Mouse (Mus musculus) heart, postnatal 25 days (tissue): Measurements from ENCODE around the gene Lrrc75a. TPM values are rescaled to one million over a fixed set of nuclear protein-coding genes. Genes with fewer than 3 reads are reported as not detected.

ENCODE experiments used
- DNase-seq: peaks from one replicate; pipeline ENCODE4 v3.0.0; 2022; ENCODE audit warnings: low spot score
- intact Hi-C: fragments of 180-260 bp; cut with DNase I; formaldehyde crosslinking; loops from one replicate; pipeline ENCODE4 v1.15.1; 2025
- total RNA-seq, 2 experiments: library from RNA; stranded (reverse); gene quantifications; 2 replicates each; pipeline ENCODE4 v1.2.3; 2021

Lrrc75a gene
- total RNA-seq, 2 experiments from 2014 or later = 4.9 to 6.4 TPM

GRCm38 (mm10) chr11:62624341-62625291 lies 23.7 kb downstream of the Lrrc75a start:
- intact Hi-C loops = no loop called here

GRCm38 (mm10) chr11:62622850-62623249 lies 25.5 kb downstream of the Lrrc75a start:
- intact Hi-C loops = no loop called here
- DNase-seq = no peak

More at GRCm38 (mm10) chr11:62624341-62625291, 23.7 kb downstream of the Lrrc75a start:
- no peak for DNase-seq

GRCm38 (mm10) chr11:62621586-62622283 lies 26.6 kb downstream of the Lrrc75a start:
- intact Hi-C loops = no loop called here
- no peak for DNase-seq

GRCm38 (mm10) chr11:62621079-62621478 lies 27.2 kb downstream of the Lrrc75a start:
- DNase-seq = no peak
- intact Hi-C loops = no loop called here

GRCm38 (mm10) chr11:62615456-62615855 lies 32.9 kb downstream of the Lrrc75a start:
- DNase-seq = no peak
- intact Hi-C loops = loop anchor here (2.0 kb wide), 1 partner anchor 33 kb away; the partner anchor contains the start of genes Lrrc75a and Mmgt2

- no peak for DNase-seq
- intact Hi-C loops = loop anchor here (2.0 kb wide), 1 partner anchor 34 kb away; the partner anchor contains the start of genes Lrrc75a and Mmgt2
These were observed 33.4 kb downstream of the Lrrc75a start for GRCm38 (mm10) chr11:62614876-62615410.

GRCm38 (mm10) chr11:62613657-62614365 lies 34.5 kb downstream of the Lrrc75a start:
- intact Hi-C loops = loop anchor here (1.0 to 2.0 kb wide), 2 partner anchors 35 to 61 kb away; partner anchors contain the start of genes Lrrc75a and Mmgt2
- DNase-seq = peak; percentile 85

GRCm38 (mm10) chr11:62612604-62613003 lies 35.7 kb downstream of the Lrrc75a start:
- DNase-seq = no peak
- intact Hi-C loops = loop anchor here (1.0 kb wide), 1 partner anchor 63 kb away; no protein-coding TSS in a partner anchor

GRCm38 (mm10) chr11:62610304-62610703 lies 38.0 kb downstream of the Lrrc75a start:
- no peak for DNase-seq
- intact Hi-C loops = no loop called here

- intact Hi-C loops = no loop called here
- no peak for DNase-seq
These were observed 39.3 kb downstream of the Lrrc75a start for GRCm38 (mm10) chr11:62608826-62609675.

GRCm38 (mm10) chr11:62607952-62608201 lies 40.4 kb downstream of the Lrrc75a start:
- no peak for DNase-seq
- intact Hi-C loops = no loop called here

GRCm38 (mm10) chr11:62607170-62607951 lies 41.0 kb downstream of the Lrrc75a start:
- intact Hi-C loops = no loop called here
- no peak for DNase-seq

- DNase-seq = no peak
- intact Hi-C loops = no loop called here
These were observed 41.8 kb downstream of the Lrrc75a start for GRCm38 (mm10) chr11:62606299-62607169.

- intact Hi-C loops = no loop called here
These were observed 42.6 kb downstream of the Lrrc75a start for GRCm38 (mm10) chr11:62605619-62606298.

GRCm38 (mm10) chr11:62604886-62605618 lies 43.3 kb downstream of the Lrrc75a start:
- intact Hi-C loops = no loop called here
- DNase-seq = no peak

More at GRCm38 (mm10) chr11:62605619-62606298, 42.6 kb downstream of the Lrrc75a start:
- DNase-seq = no peak

- DNase-seq = no peak
- intact Hi-C loops = no loop called here
These were observed 44.1 kb downstream of the Lrrc75a start for GRCm38 (mm10) chr11:62604123-62604706.
